Mouse (Mus musculus) heart, adult 2 months (tissue): ENCODE data around the gene Myo15.

Experiments used
- CTCF ChIP-seq: fragments of 200-600 bp; IDR thresholded peaks from 2 replicates; pipeline ENCODE4 v1.8.1; 2022; ENCODE audit warnings: antibody characterized with exemption, mild to moderate bottlenecking, moderate library complexity
- EP300 ChIP-seq: fragments of 200-500 bp; IDR thresholded peaks from 2 replicates; pipeline ENCODE4 v1.6.1; 2011; ENCODE audit warnings: low read depth, low read length, control low read depth; ENCODE audit not compliant: insufficient read depth

- no peak for TF ChIP-seq CTCF
- TF ChIP-seq EP300: no peak
Observed at GRCm38 (mm10) chr11:60518305-60518704, 49.2 kb downstream of the Myo15 start.
